Comparison of ENCODE assay signal across 15 mouse cellular contexts in the genomic region with DNA sequence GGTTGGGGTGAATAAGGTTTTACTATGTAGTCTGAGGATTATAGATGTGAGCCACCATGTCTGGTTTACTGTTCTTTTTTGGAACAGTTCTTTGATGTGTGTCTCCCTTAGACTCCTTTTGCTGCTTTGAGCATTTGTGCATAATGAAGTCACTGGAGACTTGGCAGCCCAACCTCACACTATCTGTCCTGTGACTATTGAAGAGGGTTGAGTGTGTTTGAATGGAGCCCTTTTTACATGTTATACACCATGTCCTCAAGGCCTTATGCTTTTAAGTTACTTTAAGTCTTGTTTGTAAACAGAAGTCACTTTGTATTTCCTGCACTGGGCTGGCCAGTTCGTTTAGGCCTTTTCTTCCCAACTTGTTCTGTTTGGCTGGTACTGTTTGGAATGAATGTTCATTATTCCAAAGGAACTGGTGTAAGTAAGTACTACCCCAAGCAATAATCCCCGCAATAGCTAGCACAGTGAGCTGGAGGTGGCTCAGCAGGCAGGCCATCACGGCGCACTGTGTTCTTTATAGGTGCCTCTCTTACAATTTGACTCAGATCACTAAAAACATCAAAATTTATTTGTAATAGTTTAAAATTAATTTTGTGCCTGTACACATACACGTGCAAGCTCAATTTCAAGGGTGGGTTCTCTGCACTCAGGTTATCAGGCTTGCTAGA. TPM values are rescaled to one million over a fixed set of nuclear protein-coding genes. Genes with fewer than 3 reads are reported as not detected.
DNase-seq lines count a peak whose midpoint lies in the region; ATAC-seq and TF ChIP-seq lines count a peak whose summit lies in the region.
"Had no signal": no experiment of that assay in that cellular context is flagged by ENCODE, and none has a peak within 500 bp of the region (broad histone marks: within the 10 kb centered on the region; RNA-seq: fewer than 3 reads in every experiment).

No protein-coding gene starts in this region.

- no peak for TF ChIP-seq CTCF in cortical plate, adult 2 months (IDR thresholded peaks at IDR 0.05; ENCODE audit: extremely low read depth, insufficient read depth, low read length)

- H3K4me1 ChIP-seq in cortical plate, adult 2 months (ENCODE audit: control insufficient read depth, insufficient read depth, low read length): peaks cover 6% of the 10 kb centered on the region
- no peaks in the 10 kb centered on the region for H3K4me1 ChIP-seq in midbrain, embryonic 16.5 days (ENCODE audit: control insufficient read depth, insufficient read depth, low read length)
- H3K4me1 ChIP-seq: embryonic facial prominence, embryonic 12.5 days; limb, embryonic 12.5 days; liver, embryonic 13.5 days; lung, embryonic 15.5 days had no signal

- DNase-seq in heart, adult 11 months: peak; percentile 18
- no peak for DNase-seq in heart, postnatal 36 days
- peak; percentile 40 for DNase-seq in brain, adult 2 months (ENCODE audit: low read depth, low spot score)
- no peak for DNase-seq in ovary, postnatal 14 days (ENCODE audit: low spot score)
- DNase-seq in right cerebral cortex, adult 18-20 months: no peak
- DNase-seq: gastrocnemius, adult 2 months; heart, postnatal 4 days; liver, embryonic 13.5 days had no signal

- H3K9me3 ChIP-seq in midbrain, embryonic 16.5 days (replicated peaks; ENCODE audit: control insufficient read depth, low read length, poor library complexity, severe bottlenecking): no peaks in the 10 kb centered on the region
- H3K9me3 ChIP-seq: embryonic facial prominence, embryonic 12.5 days; heart, embryonic 13.5 days; limb, embryonic 12.5 days; liver, embryonic 13.5 days; lung, embryonic 15.5 days had no signal

- peak; percentile 57 for ATAC-seq in midbrain, embryonic 16.5 days
- ATAC-seq: intestine, postnatal 0 days had no signal

- no peak overlapping the region for H3K4me2 ChIP-seq in midbrain, embryonic 16.5 days (ENCODE audit: low read length)
- H3K4me2 ChIP-seq: embryonic facial prominence, embryonic 12.5 days; heart, embryonic 13.5 days; limb, embryonic 12.5 days; liver, embryonic 13.5 days; lung, embryonic 15.5 days had no signal

- 0 out of 2 replicates have a peak overlapping the region, but pooled peaks have one; percentile 53 for H3K27ac ChIP-seq in cortical plate, adult 2 months (ENCODE audit: insufficient read depth, low read length)
- no peak overlapping the region for H3K27ac ChIP-seq in midbrain, embryonic 16.5 days (ENCODE audit: low read length)
- H3K27ac ChIP-seq: embryonic facial prominence, embryonic 12.5 days; gastrocnemius, adult 2 months; heart, embryonic 13.5 days; limb, embryonic 12.5 days; liver, embryonic 13.5 days; lung, embryonic 15.5 days had no signal

- WGBS in midbrain, embryonic 16.5 days: 85% methylated on average over 5 of the region's 5 CpGs

- no peak for TF ChIP-seq POLR2A in cortical plate, adult 2 months (IDR thresholded peaks at IDR 0.05; ENCODE audit: extremely low read depth, insufficient read depth, low read length)

- H3K9ac ChIP-seq in midbrain, embryonic 16.5 days (ENCODE audit: low read depth, low read length): no peak overlapping the region
- H3K9ac ChIP-seq: embryonic facial prominence, embryonic 12.5 days; heart, embryonic 13.5 days; limb, embryonic 12.5 days; liver, embryonic 13.5 days; lung, embryonic 15.5 days had no signal

- H3K27me3 ChIP-seq in midbrain, embryonic 16.5 days (ENCODE audit: control insufficient read depth, insufficient read depth, low read depth, low read length): no peaks in the 10 kb centered on the region
- H3K27me3 ChIP-seq: embryonic facial prominence, embryonic 12.5 days; heart, embryonic 13.5 days; limb, embryonic 12.5 days; liver, embryonic 13.5 days; lung, embryonic 15.5 days had no signal

- intact Hi-C loops in heart, postnatal 36 days (cut with DNase I): no loop called here

- no peak overlapping the region for H3K4me3 ChIP-seq in cortical plate, adult 2 months (ENCODE audit: insufficient read depth, low read length)
- no peak overlapping the region for H3K4me3 ChIP-seq in midbrain, embryonic 16.5 days (ENCODE audit: low read depth, low read length)
- H3K4me3 ChIP-seq: embryonic facial prominence, embryonic 12.5 days; gastrocnemius, adult 2 months; heart, embryonic 13.5 days; limb, embryonic 12.5 days; liver, embryonic 13.5 days; lung, embryonic 15.5 days had no signal

- peaks cover 17% of the 10 kb centered on the region for H3K36me3 ChIP-seq in midbrain, embryonic 16.5 days (ENCODE audit: control insufficient read depth, insufficient read depth, low read length)

RNA-seq across cellular contexts. Expression of a gene that starts 52.1 kb away (rescaled TPM):
- 10 to 100 TPM; 91.7 to 95.2 TPM for total RNA-seq in heart, postnatal 36 days (2021)
- polyA plus RNA-seq in cortical plate, adult 2 months (2012; rRNA removed): 569 and 594 TPM in 2 replicates
- 140 and 142 TPM in 2 replicates for polyA plus RNA-seq in midbrain, embryonic 16.5 days (2015; fragmentation: Nextera tagmentation; extraction: Ambion mirVana)

Comparison
In these comparisons a context has a peak if more than half of its experiments do, and no peak if none do; other contexts are left out.
1. DNase-seq: peak in heart, adult 11 months (single experiment) and brain, adult 2 months (single experiment); none in heart, postnatal 36 days (0 of 2), ovary, postnatal 14 days (single experiment) and right cerebral cortex, adult 18-20 months (single experiment).